Mouse (Mus musculus) olfactory bulb, adult 2 months (tissue): ENCODE measurements around the gene Srd5a1. TPM values are rescaled to one million over a fixed set of nuclear protein-coding genes. Genes with fewer than 3 reads are reported as not detected.
"Not testable (repeated sequence)": the region's sequence is repeated elsewhere in the genome, so short reads cannot be mapped to it uniquely, and the experiment has no call there.

Experiments
- H3K27ac ChIP-seq: fragments of 200-500 bp; 2 replicates; pipeline ENCODE4 v1.5.1; 2012; ENCODE audit warnings: low read depth, low read length; ENCODE audit not compliant: insufficient read depth
- H3K4me1 ChIP-seq: fragments of 200-500 bp; 2 replicates; pipeline ENCODE4 v1.6.1; 2012; ENCODE audit warnings: low read length; ENCODE audit not compliant: control insufficient read depth, insufficient read depth
- H3K4me3 ChIP-seq: fragments of 200-500 bp; 2 replicates; pipeline ENCODE4 v1.5.1; 2012; ENCODE audit warnings: mild to moderate bottlenecking, low read depth, low read length, moderate library complexity; ENCODE audit not compliant: insufficient read depth
- CTCF ChIP-seq: fragments of 200-500 bp; IDR thresholded peaks from 2 replicates; pipeline ENCODE4 v1.5.1; 2012; ENCODE audit warnings: low read depth, mild to moderate bottlenecking, low read length, moderate library complexity; ENCODE audit not compliant: insufficient read depth
- POLR2A ChIP-seq: fragments of 200-500 bp; IDR thresholded peaks from 2 replicates; pipeline ENCODE4 v1.6.1; 2012; ENCODE audit warnings: mild to moderate bottlenecking, low read depth, low read length, moderate library complexity; ENCODE audit not compliant: insufficient read depth
- WGBS: fragments of 180-500 bp; shearing (Covaris S2); methylation state at CpG from one replicate; pipeline ENCODE4 v1.1.7; 2018; 5-methylcytosine and 5-hydroxymethylcytosine counted together
- polyA plus RNA-seq: library from polyadenylated mRNA; stranded (reverse); fragments of >200 nt; gene quantifications from 2 replicates; pipeline ENCODE4 v1.2.4, GENCODE M21; 2012; ENCODE audit warnings: low replicate concordance; ENCODE audit not compliant: missing spikeins, insufficient read depth, insufficient read length

The Srd5a1 gene
- polyA plus RNA-seq, 1 experiment: not detected

- no peaks in the 10 kb centered on the region for H3K4me1 ChIP-seq
- 92% methylated on average over 3 of the region's 3 CpGs for WGBS
- TF ChIP-seq CTCF: no peak
- no peak overlapping the region for H3K27ac ChIP-seq
- H3K4me3 ChIP-seq: no peak overlapping the region
These were observed 19.9 kb upstream of the Srd5a1 start for GRCm38 (mm10) chr13:69631111-69631510.

- no peak for TF ChIP-seq POLR2A
- no peak for TF ChIP-seq CTCF
- Histone ChIP-seq H3K4me1 (no peaks in the 10 kb centered on the region), H3K4me3 (no peak overlapping the region), H3K27ac (no peak overlapping the region)
- 77% methylated on average over 8 of the region's 8 CpGs for WGBS
These were observed 19.3 kb upstream of the Srd5a1 start for GRCm38 (mm10) chr13:69630576-69630975.

DNA sequence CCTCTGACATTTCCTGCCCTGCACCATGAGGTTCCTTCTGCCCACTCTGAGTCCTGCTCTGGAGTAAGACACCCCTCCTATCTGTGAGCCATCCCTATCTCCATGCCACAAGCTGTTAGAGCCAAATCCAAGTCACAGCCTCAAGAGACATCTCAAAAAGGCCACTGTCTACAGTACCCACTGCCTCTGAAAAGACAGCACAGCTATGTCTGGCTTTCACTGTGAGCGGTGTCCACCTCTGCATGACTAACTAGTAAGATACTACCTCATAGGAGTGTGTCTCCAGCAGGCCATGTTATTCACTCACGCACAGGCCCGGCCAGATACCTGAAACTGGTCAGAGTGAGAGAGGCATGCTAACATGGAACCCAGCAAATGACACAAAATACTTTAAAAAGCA is 16.7 kb upstream of the Srd5a1 start:
- TF ChIP-seq CTCF: no peak
- Histone ChIP-seq H3K4me3 (no peak overlapping the region), H3K4me1 (no peaks in the 10 kb centered on the region), H3K27ac (no peak overlapping the region)
- 97% methylated on average over 3 of the region's 3 CpGs for WGBS

- H3K4me3 ChIP-seq: no peak overlapping the region
- no peaks in the 10 kb centered on the region for H3K4me1 ChIP-seq
- 82% methylated on average over 3 of the region's 3 CpGs for WGBS
- no peak for TF ChIP-seq POLR2A
- no peak for TF ChIP-seq CTCF
- H3K27ac ChIP-seq: no peak overlapping the region
These were observed 13.3 kb upstream of the Srd5a1 start for GRCm38 (mm10) chr13:69624510-69624909.

- H3K27ac ChIP-seq: no peak overlapping the region
- no peaks in the 10 kb centered on the region for H3K4me1 ChIP-seq
- H3K4me3 ChIP-seq: no peak overlapping the region
- TF ChIP-seq POLR2A (no peak), CTCF (no peak)
- 63% methylated on average over 5 of the region's 5 CpGs for WGBS
These were observed 12.6 kb upstream of the Srd5a1 start for GRCm38 (mm10) chr13:69623843-69624242.

DNA sequence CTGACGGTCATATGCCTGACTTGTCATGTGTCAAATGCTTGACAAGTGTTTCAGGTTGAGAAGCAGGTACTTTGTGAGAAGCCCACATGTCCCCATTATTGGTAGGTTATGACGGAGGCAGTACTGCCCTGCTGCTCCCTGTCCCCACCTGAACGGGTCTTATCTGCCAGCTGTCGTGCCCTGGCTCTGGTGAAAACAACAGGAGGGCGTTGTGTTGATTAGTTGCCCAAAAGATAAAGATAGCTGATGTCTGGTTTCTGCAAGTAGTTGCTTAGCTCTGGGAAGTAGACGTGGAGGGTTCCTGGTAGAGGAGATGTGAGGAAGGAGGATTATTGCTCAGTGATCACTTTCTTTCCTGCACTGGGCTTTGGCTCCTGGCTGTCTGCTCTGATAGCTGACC is 5.5 kb upstream of the Srd5a1 start:
- TF ChIP-seq POLR2A (no peak), CTCF (no peak)
- 95% methylated on average over 6 of the region's 6 CpGs for WGBS

DNA sequence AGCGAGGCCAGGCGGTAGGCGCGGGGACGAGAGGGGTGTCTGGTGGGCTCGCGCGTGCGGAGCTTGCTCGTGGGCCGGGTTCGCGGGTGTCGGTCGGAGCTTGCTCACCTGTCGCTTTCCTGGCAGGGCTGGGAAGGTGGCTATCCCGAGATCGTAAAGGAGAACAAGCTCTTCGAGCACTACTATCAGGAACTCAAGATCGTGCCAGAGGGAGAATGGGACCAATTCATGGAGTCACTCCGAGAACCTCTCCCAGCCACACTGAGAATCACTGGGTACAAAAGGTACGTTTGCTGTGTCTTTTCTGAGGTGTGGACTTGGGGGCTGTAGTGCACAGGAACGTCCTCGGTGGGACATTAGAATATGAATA is 918 bp upstream of the Srd5a1 start:
- TF ChIP-seq POLR2A (no peak), CTCF (no peak)
- no peak overlapping the region; the same call in 1 of the 2 replicates for H3K27ac ChIP-seq
- WGBS: under 1% methylated on average over 24 of the region's 24 CpGs
- H3K4me1 ChIP-seq: peaks cover 4% of the 10 kb centered on the region; the same call in 1 of the 2 replicates
- peak overlapping the region; percentile 99 for H3K4me3 ChIP-seq

More for the DNA sequence above, 5.5 kb upstream of the Srd5a1 start:
- Histone ChIP-seq H3K27ac (no peak overlapping the region), H3K4me3 (no peak overlapping the region), H3K4me1 (no peaks in the 10 kb centered on the region)

GRCm38 (mm10) chr13:69610751-69611397 is 368 bp downstream of the Srd5a1 start:
- H3K27ac ChIP-seq: no peak overlapping the region
- H3K4me3 ChIP-seq: peak overlapping the region; percentile 99
- TF ChIP-seq POLR2A: no peak
- no peak for TF ChIP-seq CTCF
- H3K4me1 ChIP-seq: peaks cover 4% of the 10 kb centered on the region; the same call in 1 of the 2 replicates
- under 1% methylated on average over 40 of the region's 40 CpGs for WGBS

GRCm38 (mm10) chr13:69608734-69609133 is 2.5 kb downstream of the Srd5a1 start:
- no peak for TF ChIP-seq CTCF
- TF ChIP-seq POLR2A: no peak

GRCm38 (mm10) chr13:69604670-69605069 is 6.6 kb downstream of the Srd5a1 start:
- Histone ChIP-seq H3K27ac (no peak overlapping the region), H3K4me1 (no peaks in the 10 kb centered on the region), H3K4me3 (no peak overlapping the region)
- TF ChIP-seq POLR2A (no peak), CTCF (no peak)
- WGBS: 79% methylated on average over 1 of the region's 1 CpGs

More at GRCm38 (mm10) chr13:69608734-69609133, 2.5 kb downstream of the Srd5a1 start:
- 91% methylated on average over 8 of the region's 8 CpGs for WGBS
- Histone ChIP-seq H3K4me1 (peaks cover 4% of the 10 kb centered on the region; the same call in 1 of the 2 replicates), H3K27ac (no peak overlapping the region), H3K4me3 (no peak overlapping the region)

DNA sequence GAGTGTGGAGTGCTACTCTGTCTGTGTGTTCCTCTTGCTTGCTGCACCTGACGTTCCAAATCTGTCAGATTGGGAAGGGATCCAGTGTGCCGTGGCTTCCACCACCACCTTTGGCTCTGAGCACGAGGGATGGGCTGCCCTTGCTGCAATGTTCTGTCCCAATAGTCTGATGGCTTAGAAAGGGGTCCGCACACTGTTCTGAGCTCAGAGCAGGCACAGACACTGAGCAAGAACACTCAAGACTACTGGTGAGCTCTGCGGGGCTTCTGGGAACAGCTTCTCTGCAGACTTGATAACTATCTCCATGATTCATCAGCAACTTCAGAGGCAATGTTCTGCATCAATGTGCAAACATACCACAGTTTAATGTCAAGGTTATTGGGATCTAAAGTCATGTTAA is 9.9 kb downstream of the Srd5a1 start:
- Histone ChIP-seq H3K4me1 (no peaks in the 10 kb centered on the region), H3K4me3 (no peak overlapping the region), H3K27ac (no peak overlapping the region)
- 87% methylated on average over 5 of the region's 5 CpGs for WGBS
- TF ChIP-seq CTCF (no peak), POLR2A (no peak)

GRCm38 (mm10) chr13:69600863-69601262 is 10.4 kb downstream of the Srd5a1 start:
- H3K4me1 ChIP-seq, H3K4me3 ChIP-seq: not testable (repeated sequence)
- WGBS: 92% methylated on average over 5 of the region's 5 CpGs

More at GRCm38 (mm10) chr13:69600863-69601262, 10.4 kb downstream of the Srd5a1 start:
- not testable (repeated sequence) for H3K27ac ChIP-seq
